Mouse (Mus musculus): ENCODE results near the gene Kif13a. TPM values are rescaled to one million over a fixed set of nuclear protein-coding genes. Genes with fewer than 3 reads are reported as not detected.

Gene Kif13a
- polyA plus RNA-seq (2012; rRNA removed): 2.8 and 3.1 TPM in 2 replicates

DNA sequence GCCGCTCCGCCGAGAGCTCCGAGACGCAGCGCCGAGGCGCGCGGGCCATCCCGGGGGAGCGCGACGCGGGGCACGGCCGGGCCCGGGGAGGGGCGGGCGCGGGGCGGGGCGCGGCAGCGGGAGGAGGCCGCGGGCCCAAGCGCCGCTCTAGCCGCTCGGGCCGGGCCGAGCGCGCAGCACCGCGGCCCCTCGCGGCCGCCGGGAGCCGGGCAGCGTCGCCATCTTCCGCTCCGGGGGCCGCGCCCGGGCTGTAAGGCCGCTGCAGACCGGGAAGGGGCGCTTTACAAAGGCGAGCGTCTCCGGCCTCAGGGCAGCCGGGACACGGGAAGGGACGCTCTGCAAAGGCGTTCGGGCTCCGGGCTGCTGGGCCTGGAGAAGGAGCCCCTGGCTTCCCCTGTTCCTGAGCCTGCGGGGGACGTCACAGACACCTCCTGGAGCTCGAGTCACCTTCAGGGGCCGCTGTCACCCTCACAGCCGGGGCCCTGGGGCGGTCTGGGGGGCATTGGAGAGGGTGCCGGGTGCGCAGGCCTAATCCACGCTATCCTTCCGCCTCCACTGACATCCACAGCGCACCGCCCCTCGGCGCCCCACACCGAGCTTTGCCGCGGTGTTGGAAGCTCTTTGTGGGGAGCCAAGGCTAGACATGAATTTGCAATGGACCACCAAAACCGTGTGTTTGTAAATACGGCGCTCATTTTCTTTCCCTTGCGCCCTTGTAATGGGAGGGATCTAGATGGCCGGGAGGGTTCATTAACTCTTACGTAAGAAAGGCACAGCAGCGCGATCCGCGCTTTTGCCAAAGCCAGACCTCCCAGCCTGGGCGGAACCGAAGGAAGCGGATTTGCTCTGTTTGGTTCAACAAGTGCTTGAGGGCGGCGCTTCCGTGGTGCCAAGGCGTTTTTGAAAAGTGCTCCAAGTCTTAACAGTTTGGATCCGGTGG, at the start of gene Kif13a:
TSS of gene Kif13a (minus strand) at position 149 of the 940 bp plus-strand sequence.

DNA sequence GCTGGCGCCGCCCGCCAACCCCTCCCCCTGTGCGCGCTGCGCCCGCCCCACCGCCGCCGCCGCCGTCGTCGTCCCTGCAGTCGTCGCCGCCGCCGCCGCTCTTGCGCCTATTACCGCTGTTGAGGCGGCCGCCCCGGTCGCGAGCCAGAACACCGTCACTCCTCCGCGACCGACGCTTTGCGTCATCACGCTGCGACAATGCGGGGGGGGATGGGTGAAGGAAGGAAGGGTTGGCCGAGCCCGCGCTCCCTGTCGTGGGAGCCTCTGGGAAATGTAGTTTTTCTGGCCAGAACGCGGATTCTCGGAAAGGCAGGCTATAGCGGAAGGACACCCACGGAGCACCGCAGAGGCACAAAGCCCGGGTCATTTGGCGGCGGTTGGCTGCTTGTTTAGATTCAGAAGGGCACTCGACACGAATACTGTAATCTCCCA, 201.8 kb downstream of the Kif13a start, which contains the start of gene Nup153:
TSS of gene Nup153 (minus strand) at position 104 of the 432 bp plus-strand sequence.

Other genes starting within 250 kb of the Kif13a start
- 35.5 and 39.6 TPM in 2 replicates for gene Nup153, start 201.9 kb downstream of the Kif13a start, polyA plus RNA-seq (2012; rRNA removed)
- 0.27 and 0.31 TPM in 2 replicates for gene Nhlrc1, start 85.0 kb upstream of the Kif13a start, polyA plus RNA-seq (2012; rRNA removed)
- gene Kdm1b, start 113.6 kb upstream of the Kif13a start, polyA plus RNA-seq (2012; rRNA removed): 2.5 and 2.7 TPM in 2 replicates
- 7.2 and 9.8 TPM in 2 replicates for gene Tpmt, start 114.9 kb upstream of the Kif13a start, polyA plus RNA-seq (2012; rRNA removed)
- gene Dek, start 176.3 kb upstream of the Kif13a start, polyA plus RNA-seq (2012; rRNA removed): 181 and 201 TPM in 2 replicates
- gene Rnf144b, start 192.8 kb upstream of the Kif13a start, polyA plus RNA-seq (2012; rRNA removed): 1.3 and 2.0 TPM in 2 replicates